Mouse (Mus musculus): ENCODE results near the gene Wnt3a. TPM values are rescaled to one million over a fixed set of nuclear protein-coding genes. Genes with fewer than 3 reads are reported as not detected.
A peak's percentile ranks its signal among the peaks of the same experiment; 100 is the strongest.
"Not testable (repeated sequence)": the region's sequence is repeated elsewhere in the genome, so short reads cannot be mapped to it uniquely, and the experiment has no call there.

Wnt3a gene
- polyA plus RNA-seq, 1 experiment from 2014 or later, result 2.3 TPM

- ATAC-seq, result peak; percentile 28; the same call in 1 of the 2 replicates
- under 1% methylated on average over 95 of the region's 128 CpGs for WGBS
- Histone ChIP-seq H3K4me2 (peak within 1 kb of the TSS; percentile 90), H3K27me3 (peaks cover 81% of the 10 kb centered on the region), H3K4me1 (peaks cover 46% of the 10 kb centered on the region), H3K27ac (no peak within 1 kb of the TSS), H3K9me3 (replicated peaks) (no peaks in the 10 kb centered on the region), H3K36me3 (ENCODE audit: poor library complexity, severe bottlenecking) (no peaks in the 10 kb centered on the region), H3K4me3 (peak within 1 kb of the TSS; percentile 55), H3K9ac (peak within 1 kb of the TSS; percentile 65)
These were observed 16.2 kb upstream of the Wnt3a start, which contains the start of gene Wnt9a for GRCm38 (mm10) chr11:59306461-59307421. Gene Wnt9a, plus strand, starts transcription at chr11:59306928.

DNA sequence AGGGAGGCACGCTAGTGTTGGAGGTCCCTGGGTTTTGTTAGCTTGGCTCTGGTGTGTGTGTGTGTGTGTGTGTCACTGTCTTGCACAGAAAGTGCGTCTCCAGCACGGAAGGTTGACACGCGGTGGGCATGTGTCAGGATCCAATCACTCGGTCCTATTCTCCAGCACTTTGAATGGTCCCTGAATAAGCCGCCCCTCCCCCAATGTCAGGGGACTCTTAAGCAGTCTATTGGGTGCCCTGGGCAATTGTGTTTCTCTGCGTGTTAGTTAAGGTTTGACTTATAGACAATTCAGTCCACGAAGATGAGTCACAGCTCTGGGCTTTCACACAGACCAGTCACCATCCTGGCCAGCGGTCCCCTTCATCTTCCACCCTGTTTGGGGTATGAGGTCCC, 15.3 kb upstream of the Wnt3a start:
- H3K27ac ChIP-seq, result no peak overlapping the region
- H3K9me3 ChIP-seq (replicated peaks), result no peaks in the 10 kb centered on the region
- peak overlapping the region; percentile 55; the same call in 1 of the 2 replicates for H3K4me3 ChIP-seq
- H3K4me2 ChIP-seq, result peak overlapping the region; percentile 90
- H3K4me1 ChIP-seq, result peaks cover 46% of the 10 kb centered on the region
- H3K36me3 ChIP-seq (ENCODE audit: poor library complexity, severe bottlenecking), result no peaks in the 10 kb centered on the region
- H3K27me3 ChIP-seq, result peaks cover 82% of the 10 kb centered on the region
- ATAC-seq, result no peak
- H3K9ac ChIP-seq, result no peak overlapping the region
- WGBS, result 8% methylated on average over 10 of the region's 10 CpGs

- H3K4me2 ChIP-seq, result peak overlapping the region; percentile 90; the same call in 1 of the 2 replicates
- H3K9ac ChIP-seq, result no peak overlapping the region
- no peak for ATAC-seq
- peaks cover 87% of the 10 kb centered on the region for H3K27me3 ChIP-seq
- peaks cover 46% of the 10 kb centered on the region for H3K4me1 ChIP-seq
- no peaks in the 10 kb centered on the region for H3K36me3 ChIP-seq (ENCODE audit: poor library complexity, severe bottlenecking)
- WGBS, result 44% methylated on average over 22 of the region's 22 CpGs
- no peak overlapping the region for H3K27ac ChIP-seq
- H3K4me3 ChIP-seq, result no peak overlapping the region
- H3K9me3 ChIP-seq (replicated peaks), result no peaks in the 10 kb centered on the region
These were observed 14.7 kb upstream of the Wnt3a start for GRCm38 (mm10) chr11:59305008-59305820.

- Histone ChIP-seq H3K9me3 (replicated peaks) (no peaks in the 10 kb centered on the region), H3K36me3 (ENCODE audit: poor library complexity, severe bottlenecking) (no peaks in the 10 kb centered on the region), H3K4me1 (peaks cover 24% of the 10 kb centered on the region), H3K27ac (no peak overlapping the region), H3K4me3 (no peak overlapping the region), H3K27me3 (peaks cover 90% of the 10 kb centered on the region), H3K9ac (no peak overlapping the region), H3K4me2 (no peak overlapping the region)
- WGBS, result 36% methylated on average over 5 of the region's 10 CpGs
- ATAC-seq, result peak; percentile 66
These were observed 12.4 kb upstream of the Wnt3a start for GRCm38 (mm10) chr11:59302700-59303569.

DNA sequence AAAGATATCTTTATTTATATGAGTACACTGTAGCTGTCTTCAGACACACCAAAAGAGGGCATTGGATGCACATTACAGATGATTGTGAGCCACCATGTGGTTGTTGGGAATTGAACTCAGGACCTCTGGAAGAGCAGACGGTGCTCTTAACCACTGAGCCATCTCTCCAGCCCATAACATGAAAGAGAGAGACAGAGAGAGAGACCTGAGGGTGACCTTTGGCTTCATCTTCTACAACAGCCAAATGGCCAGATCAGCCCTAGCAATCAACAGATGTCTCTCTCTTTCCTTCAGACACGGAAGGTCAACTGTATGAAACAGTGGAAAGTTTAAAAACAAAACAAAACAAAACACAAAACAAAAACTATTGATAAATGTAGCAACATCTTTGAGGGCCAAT, 10.5 kb upstream of the Wnt3a start:
- H3K4me1 ChIP-seq; H3K36me3 ChIP-seq (ENCODE audit: poor library complexity, severe bottlenecking); H3K4me2 ChIP-seq; H3K9ac ChIP-seq; H3K4me3 ChIP-seq; ATAC-seq; H3K9me3 ChIP-seq (replicated peaks); H3K27ac ChIP-seq: not testable (repeated sequence)
- peaks cover 88% of the 10 kb centered on the region for H3K27me3 ChIP-seq
- WGBS, result 72% methylated on average over 2 of the region's 2 CpGs

GRCm38 (mm10) chr11:59300185-59300584, 9.6 kb upstream of the Wnt3a start:
- no peak overlapping the region for H3K4me3 ChIP-seq
- peaks cover 87% of the 10 kb centered on the region for H3K27me3 ChIP-seq
- no peak overlapping the region for H3K27ac ChIP-seq
- no peak overlapping the region for H3K9ac ChIP-seq
- H3K9me3 ChIP-seq (replicated peaks), result no peaks in the 10 kb centered on the region
- 24% methylated on average over 3 of the region's 3 CpGs for WGBS
- H3K36me3 ChIP-seq (ENCODE audit: poor library complexity, severe bottlenecking), result no peaks in the 10 kb centered on the region
- no peak overlapping the region for H3K4me2 ChIP-seq
- no peak for ATAC-seq
- no peaks in the 10 kb centered on the region for H3K4me1 ChIP-seq

- no peaks in the 10 kb centered on the region for H3K9me3 ChIP-seq (replicated peaks)
- ATAC-seq, result no peak
These were observed 7.4 kb upstream of the Wnt3a start for GRCm38 (mm10) chr11:59297941-59298340.

GRCm38 (mm10) chr11:59293616-59294015, 3.1 kb upstream of the Wnt3a start:
- no peak overlapping the region for H3K4me2 ChIP-seq
- ATAC-seq, result no peak
- WGBS, result 20% methylated on average over 7 of the region's 7 CpGs

More at GRCm38 (mm10) chr11:59297941-59298340, 7.4 kb upstream of the Wnt3a start:
- Histone ChIP-seq H3K4me3 (no peak overlapping the region), H3K4me2 (no peak overlapping the region), H3K9ac (no peak overlapping the region), H3K36me3 (ENCODE audit: poor library complexity, severe bottlenecking) (no peaks in the 10 kb centered on the region), H3K27ac (no peak overlapping the region), H3K4me1 (no peaks in the 10 kb centered on the region), H3K27me3 (peaks cover 79% of the 10 kb centered on the region)
- 22% methylated on average over 7 of the region's 7 CpGs for WGBS

GRCm38 (mm10) chr11:59289706-59290105, 846 bp downstream of the Wnt3a start:
- peak overlapping the region; percentile 40; the same call in 1 of the 2 replicates for H3K4me2 ChIP-seq
- no peaks in the 10 kb centered on the region for H3K36me3 ChIP-seq (ENCODE audit: poor library complexity, severe bottlenecking)
- ATAC-seq, result no peak
- under 1% methylated on average over 25 of the region's 25 CpGs for WGBS
- peaks cover 11% of the 10 kb centered on the region; the same call in 1 of the 2 replicates for H3K4me1 ChIP-seq
- no peak overlapping the region for H3K27ac ChIP-seq
- H3K9ac ChIP-seq, result no peak overlapping the region
- 0 out of 2 replicates have a peak overlapping the region, but pooled peaks have one; percentile 17 for H3K4me3 ChIP-seq
- H3K27me3 ChIP-seq, result peaks cover 93% of the 10 kb centered on the region
- no peaks in the 10 kb centered on the region for H3K9me3 ChIP-seq (replicated peaks)

More at GRCm38 (mm10) chr11:59293616-59294015, 3.1 kb upstream of the Wnt3a start:
- Histone ChIP-seq H3K36me3 (ENCODE audit: poor library complexity, severe bottlenecking) (no peaks in the 10 kb centered on the region), H3K4me3 (no peak overlapping the region), H3K27ac (no peak overlapping the region), H3K9ac (no peak overlapping the region), H3K9me3 (replicated peaks) (no peaks in the 10 kb centered on the region), H3K4me1 (peaks cover 11% of the 10 kb centered on the region; the same call in 1 of the 2 replicates), H3K27me3 (peaks cover 88% of the 10 kb centered on the region)

DNA sequence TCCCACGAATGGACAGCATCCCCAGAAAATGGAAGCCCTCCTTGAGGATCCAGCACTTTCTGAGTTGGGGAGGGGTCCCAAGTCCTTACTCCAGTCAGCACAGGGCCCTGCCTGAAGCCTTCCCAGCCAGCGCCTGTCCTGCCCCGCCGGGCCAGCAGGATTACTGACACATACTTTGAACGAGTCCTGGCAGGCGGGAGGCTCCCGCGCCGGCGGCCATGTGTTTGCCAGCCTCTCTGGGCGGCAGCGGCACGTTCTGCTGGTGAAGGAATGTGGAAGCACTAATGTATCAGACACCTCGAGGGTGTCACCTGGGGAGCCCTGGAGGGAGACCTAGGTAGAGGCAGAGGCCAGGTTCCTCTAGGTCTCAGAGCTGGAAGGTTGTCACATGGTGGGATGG, 6.4 kb downstream of the Wnt3a start:
- no peak overlapping the region for H3K4me3 ChIP-seq
- H3K9me3 ChIP-seq (replicated peaks), result no peaks in the 10 kb centered on the region
- no peaks in the 10 kb centered on the region for H3K36me3 ChIP-seq (ENCODE audit: poor library complexity, severe bottlenecking)
- no peak overlapping the region for H3K9ac ChIP-seq
- H3K27me3 ChIP-seq, result peaks cover 81% of the 10 kb centered on the region
- WGBS, result 11% methylated on average over 14 of the region's 14 CpGs
- no peak overlapping the region for H3K27ac ChIP-seq
- H3K4me2 ChIP-seq, result no peak overlapping the region
- H3K4me1 ChIP-seq, result peaks cover 7% of the 10 kb centered on the region
- ATAC-seq, result no peak

- no peak overlapping the region for H3K4me3 ChIP-seq
- peaks cover 69% of the 10 kb centered on the region for H3K27me3 ChIP-seq
- H3K4me2 ChIP-seq, result no peak overlapping the region
- peak; percentile 51; the same call in 1 of the 2 replicates for ATAC-seq
- peaks cover 4% of the 10 kb centered on the region; the same call in 1 of the 2 replicates for H3K4me1 ChIP-seq
- no peak overlapping the region for H3K27ac ChIP-seq
- 59% methylated on average over 10 of the region's 10 CpGs for WGBS
- no peaks in the 10 kb centered on the region for H3K36me3 ChIP-seq (ENCODE audit: poor library complexity, severe bottlenecking)
- H3K9me3 ChIP-seq (replicated peaks), result no peaks in the 10 kb centered on the region
- H3K9ac ChIP-seq, result no peak overlapping the region
These were observed 7.6 kb downstream of the Wnt3a start for GRCm38 (mm10) chr11:59282933-59283332.
